Mouse (Mus musculus) liver, embryonic 14.5 days (tissue): ENCODE results near the gene Gse1. TPM values are rescaled to one million over a fixed set of nuclear protein-coding genes. Genes with fewer than 3 reads are reported as not detected.

ENCODE experiments used
- ATAC-seq: fragments of 200-750 bp; cut with Nextera tagmentation; 2 replicates; pipeline ENCODE4 v1.8.0; 2017; ENCODE audit warnings: moderate number of reproducible peaks, mild to moderate bottlenecking, moderate library complexity; ENCODE audit not compliant: insufficient read depth
- DNase-seq, 3 experiments: peaks; one replicate each; pipeline ENCODE4 v3.0.0-alpha.2; 2012 to 2013; ENCODE audit warnings: low read depth in 3 of 3, low spot score in 3 of 3
- H3K27ac ChIP-seq: fragments of 300-500 bp; sonication (generic); 2 replicates; pipeline ENCODE4 v1.5.1; 2014; ENCODE audit warnings: moderate library complexity, mild to moderate bottlenecking, control low read depth, inconsistent platforms
- H3K27me3 ChIP-seq: fragments of 300-500 bp; sonication (generic); 2 replicates; pipeline ENCODE4 v1.6.1; 2014; ENCODE audit warnings: mild to moderate bottlenecking, low read length, moderate library complexity; ENCODE audit not compliant: control insufficient read depth, insufficient read depth
- H3K36me3 ChIP-seq: fragments of 300-500 bp; sonication (generic); replicated peaks from 2 replicates; pipeline ENCODE4 v1.6.1; 2014; ENCODE audit warnings: low read depth; ENCODE audit not compliant: control insufficient read depth, insufficient read depth
- H3K4me1 ChIP-seq, 2 experiments: fragments of 200-500 bp in 1 of 2; fragments of 300-500 bp in 1 of 2; sonication (generic) in 1 of 2; replicated peaks; 2 replicates each; pipeline ENCODE4 v1.6.1; 2012 to 2014; ENCODE audit warnings: antibody characterized with exemption in 1 of 2, inconsistent platforms in 1 of 2, low read length in 1 of 2; ENCODE audit not compliant: control insufficient read depth in 2 of 2, insufficient read depth in 2 of 2
- H3K4me2 ChIP-seq: fragments of 300-500 bp; sonication (generic); 2 replicates; pipeline ENCODE4 v1.6.1; 2014; ENCODE audit warnings: low read depth, mild to moderate bottlenecking, control low read depth, moderate library complexity
- H3K4me3 ChIP-seq, 2 experiments: fragments of 200-500 bp in 1 of 2; fragments of 300-500 bp in 1 of 2; sonication (generic) in 1 of 2; 2 replicates each; pipeline ENCODE4 v1.5.1; 2012 to 2014; ENCODE audit warnings: low read depth in 2 of 2, low read length in 2 of 2, mild to moderate bottlenecking in 2 of 2, control low read depth in 1 of 2, inconsistent platforms in 1 of 2, moderate library complexity in 1 of 2; ENCODE audit not compliant: insufficient read depth in 1 of 2
- H3K9ac ChIP-seq: fragments of 300-500 bp; sonication (generic); replicated peaks from 2 replicates; pipeline ENCODE4 v1.6.1; 2014; ENCODE audit warnings: mild to moderate bottlenecking, control low read depth, moderate library complexity
- H3K9me3 ChIP-seq: fragments of 300-500 bp; sonication (generic); 2 replicates; pipeline ENCODE4 v1.6.1; 2016; ENCODE audit warnings: low read length, mixed read lengths; ENCODE audit not compliant: control insufficient read depth
- CTCF ChIP-seq: IDR thresholded peaks from 2 replicates; pipeline ENCODE4 v1.5.1; 2016; ENCODE audit warnings: antibody characterized with exemption, low read depth, control low read depth
- EP300 ChIP-seq: IDR thresholded peaks from 2 replicates; pipeline ENCODE4 v1.6.1; 2016; ENCODE audit warnings: antibody characterized with exemption, low read depth
- WGBS: fragments of 180-500 bp; shearing (Covaris S2); extraction: QIAGEN DNeasy Blood & Tissue Kit; methylation state at CpG from one replicate; pipeline ENCODE4 v1.1.7; 2014; ENCODE audit not compliant: insufficient replicate concordance; 5-methylcytosine and 5-hydroxymethylcytosine counted together
- polyA plus RNA-seq, 2 experiments: library from polyadenylated mRNA; depleted of rRNA in 1 of 2; stranded (reverse) in 1 of 2; unstranded in 1 of 2; fragments of >200 nt; fragmentation: Nextera tagmentation in 1 of 2; extraction: Ambion mirVana in 1 of 2; gene quantifications; 2 replicates each; pipeline versions ENCODE4 v1.2.1 to v1.2.3; 2012 to 2014

Gse1 gene
- polyA plus RNA-seq, 2 experiments, result 11.4 to 14.9 TPM

- peak; percentile 70 to 73 (median 70) for DNase-seq
- peak overlapping the region; percentile 98 to 99 for H3K4me3 ChIP-seq
- peak; percentile 51 for ATAC-seq
- 0% methylated on average over 53 of the region's 55 CpGs for WGBS
- H3K4me2 ChIP-seq, result peak overlapping the region; percentile 88
- H3K27ac ChIP-seq, result peak overlapping the region; percentile 93
- peak overlapping the region; percentile 92 for H3K9ac ChIP-seq
- H3K9me3 ChIP-seq, result no peaks in the 10 kb centered on the region
- no peak; the same call in 1 of the 2 replicates for TF ChIP-seq CTCF
- TF ChIP-seq EP300, result peak; percentile 66
- H3K36me3 ChIP-seq, result 0 out of 2 replicates have a peak, but pooled peaks cover 2% of the 10 kb centered on the region
- H3K27me3 ChIP-seq, result no peaks in the 10 kb centered on the region
- peaks cover 50% of the 10 kb centered on the region in 2 experiments for H3K4me1 ChIP-seq
Observed at GRCm38 (mm10) chr8:120487729-120488510, 259.7 kb downstream of the Gse1 start.

- Histone ChIP-seq H3K4me1 (peaks cover 58% of the 10 kb centered on the region in 2 experiments), H3K27ac (peak overlapping the region; percentile 93), H3K27me3 (no peaks in the 10 kb centered on the region), H3K9me3 (no peaks in the 10 kb centered on the region), H3K9ac (peak overlapping the region; percentile 92), H3K4me3 (peak overlapping the region; percentile 98 to 99), H3K4me2 (peak overlapping the region; percentile 88), H3K36me3 (0 out of 2 replicates have a peak, but pooled peaks cover 2% of the 10 kb centered on the region)
- ATAC-seq, result no peak
- under 1% methylated on average over 25 of the region's 25 CpGs for WGBS
- TF ChIP-seq CTCF (no peak), EP300 (no peak)
- no peak for DNase-seq
Observed at GRCm38 (mm10) chr8:120488636-120489131, 260.4 kb downstream of the Gse1 start.

- peak overlapping the region; percentile 88 for H3K4me2 ChIP-seq
- H3K4me3 ChIP-seq, result peak overlapping the region; percentile 98 to 99
- peak overlapping the region; percentile 93 for H3K27ac ChIP-seq
- H3K9me3 ChIP-seq, result no peaks in the 10 kb centered on the region
- H3K27me3 ChIP-seq, result no peaks in the 10 kb centered on the region
- ATAC-seq (no peak), DNase-seq (no peak)
- WGBS, result under 1% methylated on average over 73 of the region's 73 CpGs
- no peak for TF ChIP-seq EP300
- TF ChIP-seq CTCF, result no peak
- peaks cover 56 to 61% of the 10 kb centered on the region in 2 experiments for H3K4me1 ChIP-seq
- peak overlapping the region; percentile 92 for H3K9ac ChIP-seq
- H3K36me3 ChIP-seq, result 0 out of 2 replicates have a peak, but pooled peaks cover 2% of the 10 kb centered on the region
Observed at GRCm38 (mm10) chr8:120489142-120489754, 261.0 kb downstream of the Gse1 start.

- under 1% methylated on average over 15 of the region's 15 CpGs for WGBS
- H3K36me3 ChIP-seq, result 0 out of 2 replicates have a peak, but pooled peaks cover 2% of the 10 kb centered on the region
- ATAC-seq, result no peak
- peak overlapping the region; percentile 92 for H3K9ac ChIP-seq
- TF ChIP-seq CTCF (no peak), EP300 (no peak)
- H3K27me3 ChIP-seq, result no peaks in the 10 kb centered on the region
- peak overlapping the region; percentile 98 to 99 for H3K4me3 ChIP-seq
- H3K9me3 ChIP-seq, result no peaks in the 10 kb centered on the region
- peak overlapping the region; percentile 88 for H3K4me2 ChIP-seq
- H3K27ac ChIP-seq, result peak overlapping the region; percentile 93
- peaks cover 56 to 57% of the 10 kb centered on the region in 2 experiments for H3K4me1 ChIP-seq
- DNase-seq, result no peak
Observed at GRCm38 (mm10) chr8:120489771-120490281, 261.6 kb downstream of the Gse1 start.
